Mouse (Mus musculus) liver, embryonic 11.5 days (tissue): ENCODE data around the gene Rab5c. TPM values are rescaled to one million over a fixed set of nuclear protein-coding genes. Genes with fewer than 3 reads are reported as not detected.

Experiments
- ATAC-seq: fragments of 200-750 bp; cut with Nextera tagmentation; replicated peaks from 2 replicates; pipeline ENCODE4 v1.8.0; 2017; ENCODE audit warnings: moderate number of reproducible peaks, mild to moderate bottlenecking, moderate TSS enrichment, moderate library complexity; ENCODE audit not compliant: low FRiP score
- DNase-seq: peaks from one replicate; pipeline ENCODE4 v3.0.0-alpha.2; 2017; ENCODE audit warnings: low spot score
- H3K27ac ChIP-seq: fragments of 300-500 bp; sonication (generic); 2 replicates; pipeline ENCODE4 v1.5.1; 2014; ENCODE audit warnings: mild to moderate bottlenecking, low read depth, low read length, control low read depth
- H3K27me3 ChIP-seq: fragments of 300-500 bp; sonication (generic); replicated peaks from 2 replicates; pipeline ENCODE4 v1.6.1; 2014; ENCODE audit warnings: low read length, mixed read lengths; ENCODE audit not compliant: control insufficient read depth, insufficient read depth
- H3K36me3 ChIP-seq: fragments of 300-500 bp; sonication (generic); 2 replicates; pipeline ENCODE4 v1.6.1; 2014; ENCODE audit warnings: mild to moderate bottlenecking, low read length, moderate library complexity, mixed read lengths; ENCODE audit not compliant: control insufficient read depth, insufficient read depth
- H3K4me1 ChIP-seq: fragments of 300-500 bp; sonication (generic); replicated peaks from 2 replicates; pipeline ENCODE4 v1.6.1; 2014; ENCODE audit warnings: low read length, mixed read lengths; ENCODE audit not compliant: control insufficient read depth, insufficient read depth
- H3K4me2 ChIP-seq: fragments of 300-500 bp; sonication (generic); 2 replicates; pipeline ENCODE4 v1.6.1; 2014; ENCODE audit warnings: mild to moderate bottlenecking, control low read depth, moderate library complexity
- H3K4me3 ChIP-seq: fragments of 300-500 bp; sonication (generic); 2 replicates; pipeline ENCODE4 v1.5.1; 2014; ENCODE audit warnings: low read depth, low read length, control low read depth
- H3K9ac ChIP-seq: fragments of 300-500 bp; sonication (generic); 2 replicates; pipeline ENCODE4 v1.6.1; 2014; ENCODE audit warnings: low read depth, low read length, control low read depth
- H3K9me3 ChIP-seq: fragments of 300-500 bp; sonication (generic); 2 replicates; pipeline ENCODE4 v1.6.1; 2016; ENCODE audit warnings: low read length, inconsistent platforms, mixed read lengths; ENCODE audit not compliant: control insufficient read depth
- WGBS: fragments of 180-500 bp; shearing (Covaris S2); extraction: QIAGEN DNeasy Blood & Tissue Kit; methylation state at CpG from one replicate; pipeline ENCODE4 v1.1.7; 2014; 5-methylcytosine and 5-hydroxymethylcytosine counted together
- polyA plus RNA-seq: library from polyadenylated mRNA; unstranded; fragments of >200 nt; fragmentation: Nextera tagmentation; extraction: Ambion mirVana; gene quantifications from 2 replicates; pipeline ENCODE4 v1.2.1, GENCODE M21; 2014

Gene Rab5c
- polyA plus RNA-seq, 1 experiment from 2014 or later: 51.2 TPM

- no peak overlapping the region for H3K4me2 ChIP-seq
- H3K4me3 ChIP-seq: no peak overlapping the region
- no peaks in the 10 kb centered on the region for H3K36me3 ChIP-seq
- peaks cover 36% of the 10 kb centered on the region for H3K27me3 ChIP-seq
- 82% methylated on average over 10 of the region's 10 CpGs for WGBS
- H3K9me3 ChIP-seq: no peaks in the 10 kb centered on the region
- H3K9ac ChIP-seq: no peak overlapping the region
- no peak overlapping the region for H3K27ac ChIP-seq
- ATAC-seq (no peak), DNase-seq (no peak)
- H3K4me1 ChIP-seq: peaks cover 6% of the 10 kb centered on the region; the same call in 1 of the 2 replicates
Observed at GRCm38 (mm10) chr11:100746546-100746945, 8.5 kb upstream of the Rab5c start.

GRCm38 (mm10) chr11:100745085-100745484 lies 7.1 kb upstream of the Rab5c start:
- Histone ChIP-seq H3K4me2 (no peak overlapping the region), H3K4me1 (peaks cover 6% of the 10 kb centered on the region; the same call in 1 of the 2 replicates), H3K27me3 (peaks cover 31% of the 10 kb centered on the region), H3K27ac (no peak overlapping the region), H3K9me3 (no peaks in the 10 kb centered on the region), H3K36me3 (no peaks in the 10 kb centered on the region), H3K4me3 (no peak overlapping the region), H3K9ac (no peak overlapping the region)
- no peak for DNase-seq
- 15% methylated on average over 6 of the region's 6 CpGs for WGBS
- no peak for ATAC-seq

- 0 out of 2 replicates have a peak, but pooled peaks cover 4% of the 10 kb centered on the region for H3K27me3 ChIP-seq
- no peak overlapping the region for H3K4me3 ChIP-seq
- no peaks in the 10 kb centered on the region for H3K36me3 ChIP-seq
- no peak overlapping the region for H3K4me2 ChIP-seq
- H3K9ac ChIP-seq: no peak overlapping the region
- WGBS: 68% methylated on average over 6 of the region's 6 CpGs
- peaks cover 13% of the 10 kb centered on the region for H3K4me1 ChIP-seq
- H3K27ac ChIP-seq: no peak overlapping the region
- DNase-seq (no peak), ATAC-seq (no peak)
- no peaks in the 10 kb centered on the region for H3K9me3 ChIP-seq
Observed at GRCm38 (mm10) chr11:100741348-100741747, 3.3 kb upstream of the Rab5c start.

- no peak overlapping the region for H3K27ac ChIP-seq
Observed at GRCm38 (mm10) chr11:100738749-100739148, 734 bp upstream of the Rab5c start.

GRCm38 (mm10) chr11:100737105-100737733 lies 796 bp downstream of the Rab5c start:
- ATAC-seq: peak; percentile 76
- peak overlapping the region; percentile 98 for H3K4me3 ChIP-seq
- WGBS: under 1% methylated on average over 13 of the region's 13 CpGs
- H3K4me1 ChIP-seq: peaks cover 36% of the 10 kb centered on the region
- peak overlapping the region; percentile 89 for H3K4me2 ChIP-seq
- no peaks in the 10 kb centered on the region for H3K27me3 ChIP-seq
- DNase-seq: peak; percentile 67
- peaks cover 3% of the 10 kb centered on the region; the same call in 1 of the 2 replicates for H3K36me3 ChIP-seq
- peak overlapping the region; percentile 93 for H3K27ac ChIP-seq
- peak overlapping the region; percentile 97 for H3K9ac ChIP-seq
- H3K9me3 ChIP-seq: no peaks in the 10 kb centered on the region

More at GRCm38 (mm10) chr11:100738749-100739148, 734 bp upstream of the Rab5c start:
- DNase-seq (no peak), ATAC-seq (no peak)
- H3K4me2 ChIP-seq: peak overlapping the region; percentile 79
- peak overlapping the region; percentile 63 for H3K9ac ChIP-seq
- peaks cover 27% of the 10 kb centered on the region for H3K4me1 ChIP-seq
- peak overlapping the region; percentile 98 for H3K4me3 ChIP-seq
- H3K27me3 ChIP-seq: no peaks in the 10 kb centered on the region
- no peaks in the 10 kb centered on the region for H3K36me3 ChIP-seq
- H3K9me3 ChIP-seq: no peaks in the 10 kb centered on the region
- WGBS: 30% methylated on average over 5 of the region's 5 CpGs

GRCm38 (mm10) chr11:100736746-100737080 lies 1.3 kb downstream of the Rab5c start:
- no peaks in the 10 kb centered on the region for H3K9me3 ChIP-seq
- H3K4me1 ChIP-seq: peaks cover 36% of the 10 kb centered on the region
- H3K27me3 ChIP-seq: no peaks in the 10 kb centered on the region
- H3K9ac ChIP-seq: peak overlapping the region; percentile 97
- peak overlapping the region; percentile 93 for H3K27ac ChIP-seq
- ATAC-seq (no peak), DNase-seq (no peak)
- peaks cover 3% of the 10 kb centered on the region; the same call in 1 of the 2 replicates for H3K36me3 ChIP-seq
- H3K4me3 ChIP-seq: peak overlapping the region; percentile 98
- WGBS: 52% methylated on average over 4 of the region's 4 CpGs
- H3K4me2 ChIP-seq: peak overlapping the region; percentile 89

GRCm38 (mm10) chr11:100735954-100736745 lies 1.9 kb downstream of the Rab5c start:
- Histone ChIP-seq H3K27me3 (no peaks in the 10 kb centered on the region), H3K27ac (peak overlapping the region; percentile 93), H3K9ac (peak overlapping the region; percentile 97), H3K9me3 (no peaks in the 10 kb centered on the region), H3K4me2 (peak overlapping the region; percentile 89), H3K4me3 (peak overlapping the region; percentile 98), H3K4me1 (peaks cover 37% of the 10 kb centered on the region), H3K36me3 (peaks cover 3% of the 10 kb centered on the region; the same call in 1 of the 2 replicates)
- DNase-seq: no peak
- no peak for ATAC-seq
- WGBS: 44% methylated on average over 14 of the region's 14 CpGs

- peak overlapping the region; percentile 89 for H3K4me2 ChIP-seq
- WGBS: 86% methylated on average over 9 of the region's 9 CpGs
- peak overlapping the region; percentile 98 for H3K4me3 ChIP-seq
- H3K4me1 ChIP-seq: peaks cover 40% of the 10 kb centered on the region
- peaks cover 3% of the 10 kb centered on the region; the same call in 1 of the 2 replicates for H3K36me3 ChIP-seq
- peak overlapping the region; percentile 97 for H3K9ac ChIP-seq
- H3K27me3 ChIP-seq: no peaks in the 10 kb centered on the region
- DNase-seq: no peak
- H3K27ac ChIP-seq: peak overlapping the region; percentile 93; the same call in 1 of the 2 replicates
- H3K9me3 ChIP-seq: no peaks in the 10 kb centered on the region
- no peak for ATAC-seq
Observed at GRCm38 (mm10) chr11:100735134-100735865, 2.7 kb downstream of the Rab5c start.
